Mouse (Mus musculus): Measurements from ENCODE around the gene Stpg1. TPM values are rescaled to one million over a fixed set of nuclear protein-coding genes. Genes with fewer than 3 reads are reported as not detected.

Stpg1 gene
- total RNA-seq, 4 experiments from 2014 or later = 0.83 to 1.3 (median 1.2) TPM

DNA sequence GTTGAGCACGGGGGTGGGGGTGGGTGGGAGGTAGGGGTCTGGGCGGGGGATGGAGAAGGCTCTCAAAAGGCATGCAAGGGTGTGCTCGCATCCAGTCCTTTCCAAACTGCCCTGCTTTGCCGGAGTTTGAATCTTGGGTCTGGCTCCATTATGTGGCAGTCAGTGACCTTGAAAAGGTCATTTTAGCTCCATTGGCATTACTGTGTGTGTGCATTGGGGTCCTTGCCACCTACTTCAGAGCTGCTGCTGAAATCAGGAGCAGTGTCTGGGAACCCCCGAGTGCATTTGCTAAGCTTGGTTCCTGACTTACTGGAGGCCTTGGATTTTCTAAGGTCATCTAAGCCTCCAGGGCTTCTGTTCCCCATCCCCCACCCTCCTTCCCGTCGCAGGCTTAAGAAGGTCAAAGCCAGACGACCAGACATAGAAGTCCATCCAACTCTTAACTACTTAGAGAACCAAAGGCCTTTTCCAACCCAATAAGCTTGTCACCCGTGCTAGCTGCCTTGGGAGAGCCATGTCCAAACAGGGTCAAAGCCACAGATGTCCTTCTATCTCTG is 54.0 kb downstream of the Stpg1 start:
- no peak for DNase-seq (ENCODE audit: low spot score in 2 of 2)

- DNase-seq (ENCODE audit: low spot score in 2 of 2) = no peak
These were observed 54.7 kb downstream of the Stpg1 start for GRCm38 (mm10) chr4:135549323-135549722.

DNA sequence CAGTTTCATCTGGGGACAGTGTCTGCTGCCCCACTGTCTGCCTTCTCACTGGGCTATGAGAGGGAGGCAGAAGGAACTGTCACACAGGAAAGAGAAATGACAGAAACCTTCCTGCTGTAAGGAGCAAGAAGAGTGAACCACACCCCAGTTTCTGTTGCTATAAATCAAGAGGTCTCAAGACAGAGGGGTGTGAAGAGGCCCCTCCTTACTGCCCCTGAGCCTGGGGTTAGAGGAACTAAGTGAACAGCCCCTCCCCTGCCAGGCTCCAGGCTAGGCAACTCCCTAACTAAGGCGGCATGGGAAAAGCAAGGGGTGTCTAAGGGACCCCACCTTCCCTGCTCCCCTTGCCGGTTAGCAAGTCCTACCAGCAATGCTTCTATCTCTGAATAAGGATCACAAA is 69.2 kb downstream of the Stpg1 start:
- no peak for DNase-seq (ENCODE audit: low spot score in 2 of 2)

- no peak for DNase-seq (ENCODE audit: low spot score in 2 of 2)
These were observed 70.8 kb downstream of the Stpg1 start for GRCm38 (mm10) chr4:135565400-135565799.

- DNase-seq (ENCODE audit: low spot score in 2 of 2) = peak in 1 of 2 experiments; percentile 22
These were observed 72.5 kb downstream of the Stpg1 start for GRCm38 (mm10) chr4:135567042-135567441.

DNA sequence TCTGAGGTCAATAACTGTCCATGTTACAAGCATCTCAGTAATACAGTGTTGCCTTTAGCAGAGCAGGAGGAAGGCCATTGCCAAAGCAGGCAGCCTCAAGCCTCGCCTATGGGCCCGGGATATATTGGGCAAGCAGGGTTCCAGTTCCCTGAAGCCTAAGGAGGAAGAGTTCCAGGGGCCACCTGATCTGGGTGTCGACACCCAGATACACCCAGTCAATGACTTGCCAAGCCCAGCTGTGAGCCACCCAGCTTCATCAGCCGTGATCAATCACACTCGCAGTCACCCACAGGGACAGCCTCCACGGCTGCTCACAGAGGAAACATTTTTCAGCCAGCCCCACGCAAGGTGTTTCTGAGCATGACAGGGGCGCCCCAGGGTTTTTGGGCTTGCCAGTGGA is 72.9 kb downstream of the Stpg1 start:
- DNase-seq (ENCODE audit: low spot score in 2 of 2) = no peak

- DNase-seq (ENCODE audit: low spot score in 2 of 2) = no peak
These were observed 74.6 kb downstream of the Stpg1 start for GRCm38 (mm10) chr4:135569201-135569600.

GRCm38 (mm10) chr4:135570152-135571036 is 75.8 kb downstream of the Stpg1 start:
- DNase-seq (ENCODE audit: low spot score in 2 of 2) = no peak

DNA sequence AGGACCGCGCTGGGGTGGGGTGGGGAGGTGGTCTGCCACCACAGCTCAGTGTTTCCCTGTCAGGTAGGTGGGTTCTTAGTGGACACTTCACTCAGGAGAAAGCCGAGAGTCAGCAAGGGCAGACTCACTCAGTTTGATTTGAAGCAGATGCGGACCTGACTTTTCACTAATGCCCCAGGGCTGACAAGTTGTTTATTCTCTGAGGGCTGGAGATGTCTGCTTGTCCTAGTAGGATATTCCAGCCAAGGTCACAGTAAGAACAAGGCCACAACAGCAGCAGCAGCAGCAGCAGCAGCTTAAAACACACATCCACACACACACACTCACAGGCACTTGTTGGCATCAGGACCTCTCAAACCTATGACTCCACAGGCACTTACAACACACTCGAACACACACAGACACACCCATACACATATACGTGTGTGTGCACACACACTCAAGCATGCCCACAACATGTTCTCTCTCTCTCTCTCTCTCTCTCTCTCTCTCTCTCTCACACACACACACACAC is 76.5 kb downstream of the Stpg1 start:
- DNase-seq (ENCODE audit: low spot score in 2 of 2) = no peak

DNA sequence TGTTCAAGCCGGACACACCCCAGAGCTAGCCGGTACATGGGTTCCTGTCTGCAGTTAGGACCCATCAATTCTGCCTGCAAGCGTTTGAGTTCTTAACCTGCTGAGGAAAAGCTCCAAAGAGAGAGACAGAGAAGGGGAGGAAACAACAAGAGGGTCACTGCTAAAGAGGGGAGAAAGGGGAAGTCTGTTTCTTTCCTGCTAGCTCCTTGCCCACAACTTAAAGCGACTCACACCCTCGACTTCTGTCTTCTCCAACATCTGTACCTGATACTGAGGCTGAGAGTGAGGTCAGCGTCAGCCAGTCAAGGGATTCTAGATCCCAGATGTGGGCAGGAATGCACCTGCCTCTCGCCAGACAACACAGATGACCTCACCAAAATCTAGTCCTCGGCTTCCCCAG is 77.7 kb downstream of the Stpg1 start:
- no peak for DNase-seq (ENCODE audit: low spot score in 2 of 2)

GRCm38 (mm10) chr4:135573251-135573808 is 78.7 kb downstream of the Stpg1 start, which contains the start of gene Grhl3:
Gene Grhl3, minus strand, starts transcription at chr4:135573630.
- DNase-seq (ENCODE audit: low spot score in 2 of 2) = peak; percentile 29 to 37

DNA sequence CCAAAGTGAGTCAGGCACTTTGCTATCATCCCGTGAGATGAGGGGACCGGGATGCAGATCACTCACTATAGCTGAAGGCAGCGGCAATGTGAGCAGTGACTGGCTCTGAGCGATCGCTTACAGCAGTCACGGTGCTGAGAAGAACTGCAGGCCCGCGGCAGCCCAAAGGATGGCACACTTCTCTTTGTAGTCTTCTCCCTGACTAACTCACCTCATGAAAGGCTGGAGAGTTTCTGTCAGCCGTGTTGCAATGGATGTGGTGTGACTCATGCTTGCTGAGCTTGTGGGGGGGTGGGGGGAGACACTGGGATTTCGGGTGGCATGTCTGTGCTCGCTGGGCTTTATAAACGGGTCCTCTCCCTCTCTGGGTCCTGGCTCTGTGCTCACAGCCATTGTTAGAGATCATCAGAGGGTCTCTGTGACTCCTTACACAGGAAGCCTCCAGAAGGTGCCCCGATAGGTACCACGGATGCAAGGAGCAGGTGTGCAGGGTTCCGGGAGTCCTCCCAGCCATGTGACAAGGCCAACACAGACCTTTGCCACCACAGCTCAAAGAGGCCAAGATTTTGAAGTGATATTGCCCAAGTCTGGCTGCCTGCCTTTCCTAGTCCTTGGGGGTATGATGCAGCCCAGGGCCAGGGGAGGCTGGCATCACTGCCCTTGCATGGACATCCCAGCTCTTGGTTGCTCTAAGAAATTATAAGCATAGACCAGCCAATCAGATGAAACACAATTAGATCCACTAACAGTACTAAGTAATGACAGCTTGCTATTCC is 81.0 kb downstream of the Stpg1 start:
- DNase-seq (ENCODE audit: low spot score in 2 of 2) = no peak

DNA sequence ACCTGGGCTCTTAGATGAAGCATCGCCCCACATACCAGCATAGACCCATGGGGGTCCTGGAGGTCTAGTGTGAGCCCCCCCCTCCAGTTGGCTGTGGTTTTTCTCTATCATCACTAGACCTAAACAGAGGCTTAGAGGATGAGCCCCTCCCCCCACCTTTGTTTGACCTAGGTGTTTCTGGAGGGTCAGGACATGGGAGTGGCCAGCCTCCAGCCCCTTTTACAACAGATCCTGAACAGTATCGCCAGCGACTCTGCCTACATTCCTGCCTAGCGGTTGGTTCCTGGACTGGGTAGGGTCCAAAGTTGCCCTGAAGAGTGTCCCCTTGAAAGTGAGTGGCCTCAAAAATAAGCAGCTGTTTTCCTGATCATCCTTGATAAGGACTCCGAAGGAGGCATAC is 83.9 kb downstream of the Stpg1 start:
- DNase-seq (ENCODE audit: low spot score in 2 of 2) = no peak

GRCm38 (mm10) chr4:135579695-135580094 is 85.1 kb downstream of the Stpg1 start:
- DNase-seq (ENCODE audit: low spot score in 2 of 2) = no peak

DNA sequence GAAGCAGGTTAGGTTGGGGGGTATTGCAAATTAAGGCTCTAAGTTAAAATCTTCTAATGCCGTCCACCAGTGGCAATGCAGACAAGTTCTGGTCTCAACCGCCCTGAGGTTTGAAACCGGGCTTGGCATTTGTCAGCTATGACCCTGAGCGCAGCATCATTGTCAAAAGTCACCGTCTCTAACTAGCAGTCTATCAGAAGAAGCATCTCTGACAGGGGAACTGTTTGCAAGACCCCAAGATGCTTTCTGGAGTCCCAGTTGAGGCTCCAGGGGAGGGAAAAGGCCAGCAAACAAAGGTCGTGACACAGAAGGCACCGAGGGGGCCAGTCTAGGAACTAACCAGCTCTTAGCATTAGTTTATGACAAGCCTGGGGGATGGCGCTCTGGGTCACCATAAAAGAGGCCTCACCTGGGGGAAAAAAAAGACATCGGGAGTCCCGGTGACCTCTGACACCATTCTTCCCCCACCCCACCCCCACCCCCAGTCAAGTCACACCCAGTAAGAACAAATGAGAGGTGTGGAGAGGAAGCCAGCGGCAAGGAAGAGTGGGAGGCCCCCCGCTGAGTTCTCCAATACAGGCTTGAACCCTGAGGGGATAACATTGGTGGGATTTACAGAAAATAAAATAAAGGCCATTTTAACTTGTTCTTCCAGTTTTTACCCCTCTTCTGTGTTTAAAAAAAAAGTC is 86.8 kb downstream of the Stpg1 start:
- DNase-seq (ENCODE audit: low spot score in 2 of 2) = no peak

DNA sequence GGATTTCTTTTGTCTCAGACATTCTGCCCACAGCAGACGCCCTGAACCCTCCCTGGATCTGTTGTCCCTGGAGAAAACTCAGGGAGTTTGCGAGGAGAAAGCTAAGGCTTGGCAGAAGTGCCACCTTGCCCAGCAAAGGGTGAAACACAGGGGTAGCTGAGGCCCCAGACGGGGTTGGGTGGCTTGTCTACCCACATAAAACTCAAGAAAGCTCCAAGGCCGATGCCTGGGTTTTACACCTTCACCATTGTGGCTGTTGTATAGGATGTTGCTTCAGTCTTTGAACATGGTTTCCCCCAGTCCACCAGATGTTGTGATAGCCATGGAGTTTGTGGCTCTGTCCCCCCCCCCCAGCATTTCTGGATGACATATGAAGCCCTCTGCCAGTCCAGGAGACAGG is 90.2 kb downstream of the Stpg1 start:
- DNase-seq (ENCODE audit: low spot score in 2 of 2) = no peak

Small RNAs within 50 kb of the gene (microRNA-seq; reads per million reads assigned to microRNA genes)
- 0 reads per million in 2 experiments for gene Gm25317

Other genes with a start within 250 kb of the Stpg1 start
- 10 to 100 TPM; 40.1 to 47.4 (median 42.7) TPM for gene Clic4, start 222.0 kb upstream of the Stpg1 start, total RNA-seq (2022)
- gene Srrm1, start 141.5 kb upstream of the Stpg1 start, total RNA-seq (2022) = 100 to 1,000 TPM; 137 to 151 (median 142) TPM
- 1 to 10 TPM in 3 of 4 experiments, under 1 TPM in 1; 0.82 to 1.9 (median 1.2) TPM for gene Ncmap, start 96.6 kb upstream of the Stpg1 start, total RNA-seq (2022)
- gene Rcan3, start 60.9 kb upstream of the Stpg1 start, total RNA-seq (2022) = 10 to 100 TPM; 34.1 to 40.4 (median 36.2) TPM
- 100 to 1,000 TPM in 3 of 4 experiments, 10 to 100 TPM in 1; 96.7 to 124 (median 114) TPM for gene Nipal3, start 248 bp downstream of the Stpg1 start, total RNA-seq (2022)
- gene Grhl3, start 78.8 kb downstream of the Stpg1 start, total RNA-seq (2022) = 1 to 10 TPM; 1.1 to 1.8 (median 1.5) TPM
- under 1 TPM; 0.27 to 0.37 (median 0.32) TPM for gene Ifnlr1, start 191.5 kb downstream of the Stpg1 start, total RNA-seq (2022)
- under 1 TPM in 1 of 4 experiments, not detected in 3; 0.14 TPM for gene Il22ra1, start 233.4 kb downstream of the Stpg1 start, total RNA-seq (2022)

All from left cerebral cortex, adult 8-10 months (tissue).